Mouse (Mus musculus) bone marrow macrophage, adult 2 months (primary cell): Measurements from ENCODE around the gene Rrbp1.

ENCODE experiments used
- CTCF ChIP-seq: IDR thresholded peaks from 2 replicates; pipeline ENCODE4 v1.5.1; 2012; ENCODE audit warnings: low read depth, mild to moderate bottlenecking, low read length, moderate library complexity
- POLR2A ChIP-seq: IDR thresholded peaks from 2 replicates; pipeline ENCODE4 v1.6.1; 2012; ENCODE audit warnings: mild to moderate bottlenecking, low read depth, low read length, borderline replicate concordance

GRCm38 (mm10) chr2:143970841-143971240 lies 40.2 kb downstream of the Rrbp1 start:
- no peak for TF ChIP-seq CTCF
- TF ChIP-seq POLR2A = no peak
